Mouse (Mus musculus): ENCODE measurements around the gene Myrf. TPM values are rescaled to one million over a fixed set of nuclear protein-coding genes. Genes with fewer than 3 reads are reported as not detected.
A peak's percentile ranks its signal among the peaks of the same experiment; 100 is the strongest.

Myrf gene
- polyA plus RNA-seq, 1 experiment = 15.9 TPM

- Histone ChIP-seq H3K4me3 (ENCODE audit: low read depth, low read length) (no peak overlapping the region), H3K9me3 (replicated peaks; ENCODE audit: control insufficient read depth, insufficient read depth, low read length, poor library complexity, severe bottlenecking) (no peaks in the 10 kb centered on the region), H3K27ac (ENCODE audit: insufficient read depth, low read length) (no peak overlapping the region), H3K9ac (ENCODE audit: low read depth, poor library complexity, severe bottlenecking) (no peak overlapping the region), H3K27me3 (ENCODE audit: control insufficient read depth, insufficient read depth, low read length, poor library complexity, severe bottlenecking) (no peaks in the 10 kb centered on the region), H3K36me3 (ENCODE audit: control insufficient read depth, insufficient read depth, low read length, poor library complexity, severe bottlenecking) (no peaks in the 10 kb centered on the region), H3K4me1 (ENCODE audit: control insufficient read depth, insufficient read depth, low read length) (peaks cover 2% of the 10 kb centered on the region)
- no peak for TF ChIP-seq CTCF (IDR thresholded peaks at IDR 0.05; ENCODE audit: low read depth, low read length)
- TF ChIP-seq EP300 (IDR thresholded peaks at IDR 0.05; ENCODE audit: insufficient read depth, low read depth, low read length) = 0 out of 2 replicates have a peak, but pooled peaks have one; percentile 35
Measured at GRCm38 (mm10) chr19:10242916-10243315, 2.4 kb upstream of the Myrf start.

GRCm38 (mm10) chr19:10239975-10240653, 434 bp downstream of the Myrf start:
- H3K9me3 ChIP-seq (replicated peaks; ENCODE audit: control insufficient read depth, insufficient read depth, low read length, poor library complexity, severe bottlenecking) = no peaks in the 10 kb centered on the region
- H3K27me3 ChIP-seq (ENCODE audit: control insufficient read depth, insufficient read depth, low read length, poor library complexity, severe bottlenecking) = no peaks in the 10 kb centered on the region
- peak overlapping the region; percentile 20; the same call in 1 of the 2 replicates for H3K27ac ChIP-seq (ENCODE audit: insufficient read depth, low read length)

GRCm38 (mm10) chr19:10239419-10239818, 1.1 kb downstream of the Myrf start:
- H3K4me1 ChIP-seq (ENCODE audit: control insufficient read depth, insufficient read depth, low read length) = peaks cover 2% of the 10 kb centered on the region
- TF ChIP-seq EP300 (IDR thresholded peaks at IDR 0.05; ENCODE audit: insufficient read depth, low read depth, low read length) (no peak), CTCF (IDR thresholded peaks at IDR 0.05; ENCODE audit: low read depth, low read length) (no peak), POLR2A (IDR thresholded peaks at IDR 0.05; ENCODE audit: insufficient read depth, low read length) (no peak)
- H3K9ac ChIP-seq (ENCODE audit: low read depth, poor library complexity, severe bottlenecking) = peak overlapping the region; percentile 65; the same call in 1 of the 2 replicates
- no peak overlapping the region for H3K27ac ChIP-seq (ENCODE audit: insufficient read depth, low read length)
- no peaks in the 10 kb centered on the region for H3K36me3 ChIP-seq (ENCODE audit: control insufficient read depth, insufficient read depth, low read length, poor library complexity, severe bottlenecking)
- no peaks in the 10 kb centered on the region for H3K9me3 ChIP-seq (replicated peaks; ENCODE audit: control insufficient read depth, insufficient read depth, low read length, poor library complexity, severe bottlenecking)
- peak overlapping the region; percentile 70; the same call in 1 of the 2 replicates for H3K4me3 ChIP-seq (ENCODE audit: low read depth, low read length)
- no peaks in the 10 kb centered on the region for H3K27me3 ChIP-seq (ENCODE audit: control insufficient read depth, insufficient read depth, low read length, poor library complexity, severe bottlenecking)

More at GRCm38 (mm10) chr19:10239975-10240653, 434 bp downstream of the Myrf start:
- peak overlapping the region; percentile 65 for H3K9ac ChIP-seq (ENCODE audit: low read depth, poor library complexity, severe bottlenecking)
- peak overlapping the region; percentile 70 for H3K4me3 ChIP-seq (ENCODE audit: low read depth, low read length)
- H3K36me3 ChIP-seq (ENCODE audit: control insufficient read depth, insufficient read depth, low read length, poor library complexity, severe bottlenecking) = no peaks in the 10 kb centered on the region
- peaks cover 2% of the 10 kb centered on the region for H3K4me1 ChIP-seq (ENCODE audit: control insufficient read depth, insufficient read depth, low read length)
- TF ChIP-seq POLR2A (IDR thresholded peaks at IDR 0.05; ENCODE audit: insufficient read depth, low read length) (no peak), EP300 (IDR thresholded peaks at IDR 0.05; ENCODE audit: insufficient read depth, low read depth, low read length) (no peak), CTCF (IDR thresholded peaks at IDR 0.05; ENCODE audit: low read depth, low read length) (no peak)

- no peak overlapping the region for H3K27ac ChIP-seq (ENCODE audit: insufficient read depth, low read length)
Measured at GRCm38 (mm10) chr19:10238477-10238876, 2.1 kb downstream of the Myrf start.

GRCm38 (mm10) chr19:10235784-10236565, 4.6 kb downstream of the Myrf start:
- Histone ChIP-seq H3K9ac (ENCODE audit: low read depth, poor library complexity, severe bottlenecking) (no peak overlapping the region), H3K9me3 (replicated peaks; ENCODE audit: control insufficient read depth, insufficient read depth, low read length, poor library complexity, severe bottlenecking) (no peaks in the 10 kb centered on the region), H3K4me3 (ENCODE audit: low read depth, low read length) (no peak overlapping the region), H3K27me3 (ENCODE audit: control insufficient read depth, insufficient read depth, low read length, poor library complexity, severe bottlenecking) (no peaks in the 10 kb centered on the region), H3K36me3 (ENCODE audit: control insufficient read depth, insufficient read depth, low read length, poor library complexity, severe bottlenecking) (no peaks in the 10 kb centered on the region), H3K4me1 (ENCODE audit: control insufficient read depth, insufficient read depth, low read length) (peaks cover 13% of the 10 kb centered on the region), H3K27ac (ENCODE audit: insufficient read depth, low read length) (no peak overlapping the region)
- no peak for TF ChIP-seq POLR2A (IDR thresholded peaks at IDR 0.05; ENCODE audit: insufficient read depth, low read length)
- no peak for TF ChIP-seq EP300 (IDR thresholded peaks at IDR 0.05; ENCODE audit: insufficient read depth, low read depth, low read length)
- no peak for TF ChIP-seq CTCF (IDR thresholded peaks at IDR 0.05; ENCODE audit: low read depth, low read length)

More at GRCm38 (mm10) chr19:10238477-10238876, 2.1 kb downstream of the Myrf start:
- Histone ChIP-seq H3K36me3 (ENCODE audit: control insufficient read depth, insufficient read depth, low read length, poor library complexity, severe bottlenecking) (no peaks in the 10 kb centered on the region), H3K9me3 (replicated peaks; ENCODE audit: control insufficient read depth, insufficient read depth, low read length, poor library complexity, severe bottlenecking) (no peaks in the 10 kb centered on the region), H3K9ac (ENCODE audit: low read depth, poor library complexity, severe bottlenecking) (no peak overlapping the region), H3K4me1 (ENCODE audit: control insufficient read depth, insufficient read depth, low read length) (peaks cover 2% of the 10 kb centered on the region), H3K4me3 (ENCODE audit: low read depth, low read length) (no peak overlapping the region), H3K27me3 (ENCODE audit: control insufficient read depth, insufficient read depth, low read length, poor library complexity, severe bottlenecking) (no peaks in the 10 kb centered on the region)
- TF ChIP-seq EP300 (IDR thresholded peaks at IDR 0.05; ENCODE audit: insufficient read depth, low read depth, low read length) (no peak), CTCF (IDR thresholded peaks at IDR 0.05; ENCODE audit: low read depth, low read length) (no peak), POLR2A (IDR thresholded peaks at IDR 0.05; ENCODE audit: insufficient read depth, low read length) (no peak)

Measured in ES-Bruce4 (cell line).